Mouse (Mus musculus): Measurements from ENCODE around the gene Erc1.
"Not testable (repeated sequence)": the region's sequence is repeated elsewhere in the genome, so short reads cannot be mapped to it uniquely, and the experiment has no call there.

The Erc1 gene

DNA sequence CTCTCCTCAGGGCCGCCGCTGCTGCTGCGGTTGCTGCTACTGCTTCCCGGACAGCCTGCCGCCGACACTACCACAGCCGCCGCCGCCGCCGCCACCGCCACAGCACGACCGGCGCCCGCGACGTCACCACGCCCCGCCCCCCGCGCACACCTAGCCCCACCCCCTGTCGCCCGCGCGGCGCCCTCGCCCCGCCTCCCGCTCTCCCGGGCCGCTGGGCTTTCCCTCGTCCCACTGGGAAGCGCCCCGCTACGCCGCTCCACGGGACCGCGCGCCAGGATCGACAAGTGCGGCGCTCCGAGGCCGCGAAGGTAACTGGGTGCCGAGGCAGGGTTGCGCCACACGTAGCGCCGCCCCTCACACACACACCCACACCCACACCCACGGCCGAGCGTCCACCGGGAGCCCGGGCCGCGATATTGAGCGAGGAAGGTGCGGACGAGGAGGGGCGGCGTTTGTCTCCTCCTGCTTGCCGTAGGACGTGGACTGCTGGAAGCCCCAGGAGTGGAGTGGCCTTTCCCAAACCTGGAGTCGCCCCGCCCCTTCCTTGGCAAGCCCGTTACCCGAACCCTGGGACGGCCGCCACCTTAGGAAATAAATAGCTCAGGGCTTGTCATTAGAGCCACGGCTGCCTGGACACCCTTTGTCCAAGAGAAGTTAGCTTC lies at the start of gene Erc1:
Erc1 (minus strand) TSS at position 134 of the 662 bp plus-strand sequence.
- DNase-seq, result peak; percentile 98

DNA sequence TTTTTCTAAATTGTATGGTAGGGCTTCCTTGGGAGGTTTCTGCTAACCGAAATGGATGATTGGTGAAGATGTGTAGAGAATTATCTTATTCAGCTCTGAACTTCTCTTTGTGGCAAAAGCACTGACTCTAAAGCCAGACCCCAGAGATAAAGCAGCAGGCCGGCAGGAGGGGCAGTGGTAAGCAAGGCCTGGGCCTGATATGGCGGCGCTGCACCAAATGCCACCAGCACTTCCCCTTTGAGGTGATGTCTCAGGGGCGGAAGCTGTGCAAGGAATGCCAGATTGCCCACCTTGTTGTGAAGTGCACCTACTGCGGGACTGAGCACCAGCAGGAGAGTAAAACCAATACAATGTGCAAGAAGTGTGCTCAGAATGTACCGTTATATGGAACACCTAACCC lies 44.7 kb upstream of the Erc1 start:
- no peak for DNase-seq

DNA sequence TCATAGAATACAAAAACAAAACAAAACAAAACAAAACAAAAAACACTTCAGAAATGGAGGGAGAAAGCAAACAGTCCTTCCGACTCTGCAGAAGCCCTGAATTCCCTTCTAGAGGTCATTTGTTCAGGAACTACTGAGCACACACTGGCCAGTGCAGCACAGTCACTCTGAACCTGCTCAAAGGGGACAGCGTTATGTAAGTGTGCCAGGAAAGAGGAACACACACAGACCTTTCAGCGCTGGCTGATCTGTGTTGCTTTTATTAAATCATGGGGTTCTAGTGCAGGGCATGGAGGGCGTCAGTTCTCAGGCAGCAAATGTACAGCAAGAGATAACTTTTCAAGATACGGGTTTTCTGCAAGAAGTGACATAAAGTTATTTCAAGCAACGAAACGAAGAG lies 35.2 kb upstream of the Erc1 start:
- peak; percentile 25 for DNase-seq

DNA sequence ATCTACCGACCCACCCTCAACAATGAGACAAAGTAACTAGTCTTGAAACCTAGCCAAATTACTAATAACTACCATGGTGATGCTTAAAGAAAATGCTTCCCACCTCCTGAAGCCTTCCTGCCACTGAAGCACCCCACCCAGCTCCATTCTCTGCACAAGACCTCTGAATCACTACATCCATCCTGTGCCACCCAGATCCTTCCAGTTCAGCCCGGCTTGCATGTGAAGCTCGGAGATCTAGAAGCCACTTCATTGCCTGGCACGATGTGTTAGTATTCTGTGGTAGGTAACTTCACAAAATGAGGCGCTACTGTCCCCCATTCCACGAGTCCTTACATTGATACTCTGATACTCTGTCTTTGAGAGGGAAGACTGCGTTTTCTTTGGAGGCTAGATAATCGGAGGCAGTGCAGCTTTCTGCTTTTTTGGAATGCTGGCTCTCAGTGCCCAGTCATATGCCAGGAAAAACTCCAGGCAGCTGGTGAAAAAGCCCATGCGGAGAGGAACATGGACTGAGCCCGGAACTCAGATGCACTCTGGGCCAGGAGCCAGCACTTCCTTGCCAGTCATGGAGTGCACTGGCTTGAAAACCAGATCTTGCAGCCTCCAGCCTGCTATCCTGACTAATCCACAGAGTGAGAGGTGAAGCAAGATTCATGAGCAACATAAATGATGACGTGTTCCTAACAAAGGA lies 16.5 kb upstream of the Erc1 start:
- peak; percentile 72 for DNase-seq

DNA sequence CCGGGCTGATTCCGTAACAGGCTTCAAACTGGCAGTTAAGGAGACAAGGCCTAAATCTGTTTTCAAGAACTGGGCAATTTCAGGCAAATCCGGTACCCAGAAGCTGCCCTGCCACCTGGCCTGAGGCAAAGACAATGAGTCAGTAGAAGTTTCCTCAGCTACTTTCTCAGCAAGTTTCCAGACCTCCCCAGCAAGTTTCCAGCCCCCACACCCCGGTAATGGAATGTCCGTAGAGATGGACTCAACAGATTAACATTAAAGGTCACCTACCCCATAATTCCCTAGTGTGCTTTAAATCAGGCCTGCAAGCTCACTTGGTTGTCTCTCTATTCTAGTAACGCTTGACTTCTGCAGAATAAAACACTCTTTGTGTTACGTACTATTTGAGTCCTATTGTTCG lies 13.6 kb upstream of the Erc1 start:
- no peak for DNase-seq

DNA sequence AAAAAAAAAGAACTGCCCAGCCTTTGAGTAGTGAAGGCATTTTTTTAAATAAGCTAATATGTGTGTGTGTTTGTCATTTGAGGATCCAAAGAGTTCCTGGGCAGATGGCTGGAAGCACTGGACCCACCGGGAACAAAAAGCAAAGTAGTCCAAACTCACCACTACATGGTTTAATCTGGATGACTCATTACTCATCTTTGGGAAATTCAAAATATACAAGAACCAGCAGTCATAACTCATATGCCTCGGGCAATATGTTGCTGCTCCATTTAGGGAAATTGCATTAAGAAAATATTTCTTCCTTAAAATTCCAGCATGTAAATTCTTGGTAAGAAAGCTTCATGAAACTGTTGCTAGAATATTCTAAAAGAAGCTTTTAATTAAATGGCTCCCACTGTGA lies 12.3 kb upstream of the Erc1 start:
- DNase-seq, result no peak

DNA sequence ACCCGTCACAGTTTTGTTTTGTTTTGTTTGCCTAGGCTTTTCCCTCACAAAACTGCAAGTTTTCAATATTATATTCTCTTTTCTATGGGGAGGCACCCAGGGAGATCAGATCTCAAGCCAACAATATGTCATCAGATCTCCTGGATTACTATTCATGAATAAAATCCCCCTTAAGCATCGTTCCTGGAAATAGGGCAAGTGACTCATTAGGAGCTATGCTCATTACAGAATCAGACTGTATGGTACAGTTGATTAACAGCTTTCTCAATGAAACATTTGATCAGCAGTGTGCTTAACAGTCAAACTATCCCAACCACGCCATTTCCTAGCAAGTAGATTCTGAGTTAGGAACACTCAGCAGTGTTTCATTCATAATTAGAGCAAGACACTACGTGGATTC lies 7.5 kb upstream of the Erc1 start:
- no peak for DNase-seq

DNA sequence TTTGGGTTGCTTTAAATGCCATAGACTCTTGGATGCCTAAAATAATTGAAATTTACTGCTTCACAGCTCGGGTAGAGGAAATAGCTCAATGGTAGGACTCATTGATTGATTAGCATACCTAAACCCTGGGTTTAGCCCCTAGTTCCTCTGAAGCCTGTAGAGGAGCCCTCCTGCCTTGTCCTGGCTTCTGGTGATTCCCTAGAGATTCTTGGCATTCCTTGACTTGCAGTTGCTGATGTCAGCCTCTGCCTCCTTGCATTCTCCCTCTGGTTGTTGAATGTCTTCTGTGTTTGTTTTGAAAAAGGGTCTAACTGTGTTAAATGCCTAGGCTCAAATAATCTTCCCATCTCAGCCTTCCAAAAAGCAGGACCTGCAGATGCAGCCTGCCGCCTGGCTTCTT lies 6.2 kb upstream of the Erc1 start:
- DNase-seq, result no peak

DNA sequence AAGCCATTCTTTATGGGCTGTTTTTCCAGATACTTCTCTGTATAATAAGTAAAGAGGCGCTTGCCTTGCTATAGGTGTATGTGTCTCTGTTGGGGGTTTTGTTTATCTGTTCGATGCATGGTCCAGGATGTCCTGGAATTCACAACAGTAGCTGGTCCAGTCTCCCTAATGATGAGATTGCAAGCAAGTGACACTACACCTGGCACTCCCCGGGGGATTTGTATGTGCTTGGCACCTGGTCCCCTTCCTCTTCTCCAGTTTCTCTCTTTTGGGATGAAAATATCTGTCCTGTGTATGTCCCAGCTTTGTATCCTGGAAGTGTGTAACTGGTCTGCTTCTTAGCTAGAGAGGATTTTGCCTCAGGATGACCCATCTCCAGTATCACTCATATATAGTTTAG lies 1.9 kb upstream of the Erc1 start:
- DNase-seq, result no peak

DNA sequence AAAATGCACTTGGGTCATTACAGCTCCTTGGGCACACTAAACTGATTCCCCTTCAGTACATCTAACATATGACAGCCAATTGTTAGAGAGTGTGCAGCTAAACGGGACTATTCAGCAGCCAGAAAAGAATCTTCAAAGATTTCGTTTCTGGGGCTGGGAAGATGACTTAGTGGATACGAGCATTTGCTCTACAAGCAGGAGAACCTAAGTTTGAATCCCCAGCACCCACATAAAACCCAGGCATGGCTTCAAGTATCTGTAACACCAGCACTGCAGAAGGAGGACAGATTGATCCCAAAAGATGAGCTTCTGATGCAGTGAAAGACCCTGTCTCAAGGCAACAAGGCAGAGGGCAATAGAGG lies 1.4 kb upstream of the Erc1 start:
- DNase-seq, result no peak

DNA sequence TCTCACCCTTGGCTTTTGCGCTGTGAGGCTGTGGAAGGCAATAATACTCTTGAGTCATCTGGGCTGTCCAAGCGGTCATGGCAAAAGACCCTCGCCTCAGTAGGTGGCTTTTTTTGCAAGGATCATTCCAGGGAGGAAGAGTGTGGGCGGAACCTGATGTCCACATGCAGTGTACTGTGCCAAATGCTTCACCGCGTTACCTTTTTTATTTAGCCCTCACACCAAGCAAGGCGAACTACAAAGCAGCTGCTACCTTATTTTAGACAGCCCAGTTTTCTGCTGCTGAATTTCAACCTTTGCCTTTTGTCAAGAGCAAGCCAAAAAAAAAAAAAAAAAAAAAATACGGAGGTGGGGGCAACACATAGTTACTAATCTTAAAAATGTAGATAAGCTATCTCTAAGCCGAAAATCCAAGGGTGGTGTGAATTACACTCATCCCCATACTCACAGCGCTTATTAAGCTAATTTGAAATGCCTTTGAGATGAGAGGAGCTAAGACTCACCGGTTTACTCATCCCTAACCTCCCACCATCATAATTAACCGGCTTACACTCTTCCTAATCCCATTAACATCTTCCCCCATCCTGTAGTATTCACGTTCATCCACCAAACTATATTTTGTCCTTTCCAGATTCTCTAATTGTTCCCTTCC lies 855 bp upstream of the Erc1 start:
- no peak for DNase-seq

DNA sequence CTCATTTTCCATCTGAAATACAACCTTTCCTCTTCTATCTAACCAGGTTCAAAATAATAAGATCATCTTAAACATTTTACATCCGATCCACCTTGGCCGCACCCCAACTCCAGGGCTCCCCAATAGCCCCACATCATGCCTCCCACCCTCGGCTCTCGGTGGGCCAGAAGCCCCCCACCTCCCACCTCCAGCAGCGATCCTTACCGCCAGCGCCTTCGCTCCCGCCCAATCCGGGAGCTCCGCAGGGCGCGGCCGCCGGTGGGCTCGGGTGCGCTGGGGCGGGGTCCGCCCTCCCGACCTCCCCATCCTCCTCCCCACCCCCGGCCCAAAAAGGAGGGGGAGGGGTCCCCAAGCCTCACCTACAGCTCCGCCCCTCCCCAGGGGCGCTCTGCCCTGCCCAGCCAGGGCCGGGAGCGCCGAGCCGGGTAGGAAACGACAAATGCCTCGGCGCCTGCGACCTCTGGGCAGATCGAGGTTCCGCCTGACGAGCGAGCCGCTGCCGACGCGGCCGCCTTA lies 391 bp downstream of the Erc1 start:
- peak; percentile 10 for DNase-seq

DNA sequence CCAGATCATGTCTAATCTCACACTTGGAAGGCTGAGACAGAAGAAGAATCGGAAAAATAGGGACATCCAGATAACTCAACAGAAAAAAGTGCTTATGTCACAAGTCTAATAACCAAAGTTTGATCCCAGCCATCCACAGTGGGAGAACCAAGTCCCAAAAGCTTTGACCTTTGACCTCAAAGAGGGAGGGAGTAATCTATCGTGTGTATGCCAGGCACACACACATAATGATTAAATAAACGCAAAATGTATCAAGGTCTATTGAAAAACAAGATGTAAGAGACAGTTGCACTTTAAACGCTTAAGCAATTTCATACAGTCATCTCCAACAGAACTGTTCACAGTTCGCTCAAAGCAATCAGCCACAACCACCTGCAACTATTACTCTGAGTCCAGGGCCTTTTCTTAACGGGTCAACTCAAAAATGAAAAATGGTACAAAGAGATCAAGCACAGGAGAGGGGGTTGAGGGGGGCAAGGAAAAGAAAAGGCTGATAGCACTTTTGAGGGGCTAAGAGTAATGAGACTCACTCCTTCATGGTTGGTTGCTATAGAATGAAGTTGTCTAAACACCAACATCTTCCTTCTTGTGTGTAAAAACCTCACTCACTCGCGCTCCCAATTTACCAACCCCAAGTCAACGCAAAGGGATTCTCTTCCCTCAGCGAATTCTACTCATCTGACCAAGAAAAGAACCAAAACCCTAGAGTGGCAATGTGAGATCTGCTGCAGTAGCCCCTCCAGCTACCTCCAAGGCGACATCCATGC lies 1.0 kb downstream of the Erc1 start:
- peak; percentile 45 for DNase-seq

DNA sequence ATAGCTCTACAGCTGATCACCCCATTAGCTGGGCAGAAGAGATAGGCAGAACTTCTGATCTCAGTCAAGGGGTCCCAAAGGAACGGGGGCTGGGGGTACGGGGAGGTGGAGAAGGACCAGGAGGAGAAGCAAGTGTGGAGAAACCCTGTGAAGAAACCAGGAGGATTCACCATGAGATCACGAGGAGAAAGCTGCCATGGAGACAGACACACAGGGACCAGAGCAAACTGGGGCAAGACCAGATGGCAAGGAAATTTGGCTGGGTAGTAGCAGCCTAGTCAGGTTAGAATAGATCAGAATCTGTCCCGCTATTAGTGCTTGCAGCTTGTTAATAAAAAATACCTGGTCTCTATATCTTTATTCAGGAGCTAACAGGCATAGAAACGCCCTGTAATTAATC lies 18.0 kb downstream of the Erc1 start:
- no peak for DNase-seq

DNA sequence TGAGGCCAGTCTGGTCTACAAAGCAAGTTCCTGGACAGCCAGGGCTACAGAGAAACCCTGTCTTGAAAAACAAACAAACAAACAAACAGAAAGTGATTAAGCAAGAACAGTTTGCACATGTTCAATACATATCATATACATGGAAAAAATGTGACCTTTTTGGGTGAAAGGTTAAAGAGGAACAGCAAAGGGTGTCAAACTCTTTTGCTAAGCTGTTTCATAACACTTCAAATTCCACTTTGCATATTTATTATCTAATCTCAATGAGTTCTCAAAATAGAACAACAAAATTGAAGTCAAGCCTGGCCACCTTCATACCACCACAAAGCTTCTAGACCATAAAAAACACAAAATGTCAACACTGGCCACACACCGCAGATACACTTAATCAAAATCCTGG lies 19.8 kb downstream of the Erc1 start:
- no peak for DNase-seq

DNA sequence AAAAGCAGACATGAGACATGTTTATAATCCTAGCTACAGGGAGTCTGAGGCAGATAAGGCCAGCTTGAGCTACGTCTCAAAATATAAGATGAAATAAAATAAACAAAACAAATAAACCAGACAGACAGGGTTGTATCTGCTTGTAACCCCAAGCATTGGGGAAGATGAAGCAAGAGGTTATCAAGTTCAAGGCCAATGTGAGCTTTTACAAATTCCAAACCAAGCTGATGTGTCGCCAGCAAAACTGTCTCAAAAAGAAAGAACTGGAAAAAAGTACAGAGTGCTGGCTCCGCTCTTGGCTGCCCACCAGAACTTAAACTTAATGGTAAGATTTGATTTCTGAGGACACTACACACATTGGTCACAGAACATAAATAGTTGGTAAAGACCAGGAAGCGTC lies 21.3 kb downstream of the Erc1 start:
- DNase-seq, result no peak

DNA sequence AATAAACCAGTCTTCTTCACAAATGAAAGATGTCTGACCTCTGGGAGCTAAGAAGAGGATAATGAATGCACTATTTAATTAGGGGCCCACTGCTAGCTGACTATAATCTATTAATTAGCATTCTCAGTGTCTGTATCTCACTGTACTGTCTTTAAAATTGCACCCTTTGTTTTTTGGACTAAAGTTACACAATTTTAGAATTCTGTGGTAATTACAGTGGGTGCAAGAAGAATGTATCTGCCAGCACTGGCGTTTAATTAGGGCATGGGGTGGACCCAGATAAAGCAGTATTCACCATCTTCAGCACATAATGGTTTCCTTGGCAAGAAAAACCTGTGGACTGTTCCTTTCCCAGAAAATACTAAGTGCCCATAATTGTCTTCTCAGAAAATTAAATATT lies 25.8 kb downstream of the Erc1 start:
- no peak for DNase-seq

DNA sequence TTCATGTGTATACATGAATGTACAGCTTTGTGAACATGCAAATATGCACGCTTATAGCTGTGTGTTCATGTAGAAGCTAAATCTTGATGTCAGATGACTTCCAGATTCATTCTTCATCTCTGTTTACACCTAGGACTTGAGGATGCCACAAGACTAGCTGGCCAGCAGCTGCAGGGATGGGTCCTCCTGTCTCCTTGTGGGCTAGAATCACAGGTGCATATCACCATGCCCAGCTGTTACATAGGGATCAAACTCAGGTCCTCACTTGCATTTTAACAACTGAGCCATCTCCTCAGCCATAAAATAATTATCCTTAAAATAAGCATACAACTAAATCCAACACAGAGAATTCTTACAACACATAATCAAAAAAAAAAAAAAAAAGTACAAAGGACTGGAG lies 26.8 kb downstream of the Erc1 start:
- DNase-seq, result no peak

DNA sequence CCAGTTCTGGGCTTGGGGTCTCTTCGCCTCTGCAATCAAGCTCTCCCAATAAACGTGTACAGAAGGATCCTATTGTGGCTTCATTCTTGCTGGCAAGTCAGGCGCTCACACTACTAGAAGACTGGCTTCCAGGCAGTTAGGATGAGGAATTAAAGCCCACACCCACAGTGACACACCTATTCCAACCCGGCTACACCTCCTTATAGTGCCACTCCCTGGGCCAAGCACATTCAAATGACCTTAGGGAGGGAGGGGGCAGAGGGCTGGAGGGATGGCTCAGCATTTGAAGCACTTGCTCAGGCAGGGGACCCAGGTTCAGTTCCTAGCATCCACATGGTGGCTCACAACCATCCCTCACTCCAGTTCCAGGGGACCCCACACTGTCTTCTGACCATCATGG lies 29.4 kb downstream of the Erc1 start:
- DNase-seq, result no peak

DNA sequence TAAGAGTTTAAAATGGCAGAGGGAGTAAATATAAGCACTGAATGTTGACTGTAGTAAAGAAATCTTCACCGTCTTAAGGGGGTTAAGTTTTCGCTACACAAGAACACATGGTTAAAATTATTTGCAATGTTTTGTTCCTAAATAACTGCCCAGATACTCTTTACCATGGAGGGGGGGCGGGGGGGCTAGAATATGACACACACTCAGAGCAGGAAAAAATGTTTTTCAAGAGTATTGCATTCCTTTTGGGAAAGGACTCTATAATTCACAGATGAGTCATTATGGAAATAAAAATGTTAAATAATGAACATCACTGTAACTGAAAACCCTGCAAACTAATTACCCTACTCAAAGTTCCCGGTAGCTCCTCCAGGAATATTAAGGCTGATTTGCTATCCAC lies 32.5 kb downstream of the Erc1 start:
- DNase-seq, result no peak

DNA sequence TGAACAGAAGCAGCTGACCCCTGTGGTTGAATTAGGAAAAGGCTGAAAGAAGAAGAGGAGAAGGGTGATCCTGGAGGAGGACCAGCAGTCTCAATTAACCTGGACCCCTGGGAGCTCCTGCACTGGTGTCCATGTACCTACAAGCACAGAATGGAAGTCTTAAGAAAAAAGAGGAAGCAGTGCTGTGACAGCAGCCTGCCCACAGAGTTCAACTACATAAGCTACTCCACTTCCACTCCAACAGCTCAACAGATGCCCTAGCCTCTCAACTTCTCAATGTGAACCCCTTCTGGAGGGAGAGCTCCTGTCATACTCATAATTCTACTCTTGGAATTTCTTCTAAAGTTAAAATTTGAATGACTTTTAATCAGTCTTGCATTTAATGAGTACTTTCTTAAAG lies 34.9 kb downstream of the Erc1 start:
- DNase-seq, result not testable (repeated sequence)

DNA sequence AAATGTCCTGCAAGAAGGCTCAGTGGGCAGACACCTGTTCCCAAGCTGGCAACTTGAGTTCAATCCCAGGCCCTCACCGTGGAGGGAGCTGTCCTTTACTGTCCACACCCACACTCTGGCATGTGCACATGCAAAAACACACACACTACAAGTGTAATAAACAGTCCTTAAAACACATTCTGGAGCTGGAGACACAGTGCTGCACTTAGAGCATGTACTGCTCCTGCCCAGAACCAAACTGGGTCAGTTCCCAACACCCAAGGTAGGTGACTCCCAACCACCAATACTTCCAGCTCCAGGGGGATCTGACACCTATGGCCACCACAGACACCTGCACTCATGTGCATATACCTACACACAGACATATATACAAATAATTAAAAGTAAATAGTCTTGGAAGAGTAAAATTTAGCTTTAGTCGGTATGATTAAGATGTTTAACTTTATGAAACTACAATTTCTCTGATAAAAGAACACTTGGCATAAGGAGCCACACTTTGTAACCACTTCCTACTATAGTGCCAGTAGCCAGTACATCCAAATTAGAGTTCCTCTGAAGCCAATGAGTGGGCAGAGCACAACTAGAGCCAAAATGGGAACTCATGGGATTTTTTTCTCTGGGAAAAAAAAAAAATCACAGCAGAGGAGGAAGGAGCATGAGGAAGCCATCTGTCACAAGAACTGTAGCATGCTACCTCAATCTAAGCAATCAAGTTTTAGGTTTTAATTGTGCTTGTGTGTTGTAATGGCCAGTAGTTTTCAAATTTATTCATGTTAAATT lies 39.1 kb downstream of the Erc1 start:
- DNase-seq, result no peak

DNA sequence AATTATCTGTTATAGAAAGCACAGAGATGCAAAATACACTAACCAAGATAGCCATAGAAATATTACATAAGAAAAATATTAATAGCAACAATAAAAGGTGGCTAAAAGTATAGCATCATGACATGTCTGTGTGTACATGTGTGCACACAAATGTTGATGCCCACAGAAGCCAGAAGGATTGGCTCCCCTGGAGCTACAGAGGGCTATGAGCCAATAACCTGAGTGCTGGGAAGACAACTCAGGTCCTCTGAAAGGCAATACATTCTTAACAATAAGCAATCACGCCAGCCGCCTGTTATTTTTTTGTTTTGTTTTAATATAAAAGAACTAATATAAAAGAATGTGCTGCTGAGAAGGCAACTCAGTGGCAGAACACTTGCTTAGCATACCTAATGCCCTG lies 44.7 kb downstream of the Erc1 start:
- DNase-seq, result no peak
